ENCODE assay signal across 8 mouse cellular contexts in the genomic region with DNA sequence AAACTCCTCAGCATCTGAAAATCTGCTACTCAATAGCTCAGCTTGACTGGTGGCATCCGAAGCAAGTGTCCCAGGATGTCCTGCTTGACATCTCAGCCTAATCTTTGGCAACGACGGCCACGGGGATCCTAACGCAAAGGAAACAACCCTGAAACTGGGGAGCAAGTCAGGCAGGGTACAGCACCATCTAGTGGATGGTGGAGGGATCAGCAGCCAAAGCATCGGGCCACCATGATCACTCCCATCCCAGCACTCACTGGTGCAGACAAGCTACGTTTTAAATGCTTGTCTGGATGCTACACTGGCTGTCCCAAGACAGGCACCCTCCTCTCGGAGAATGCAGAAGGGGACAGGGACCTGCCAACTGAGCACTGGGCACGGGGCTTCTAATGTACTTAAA. TPM values are rescaled to one million over a fixed set of nuclear protein-coding genes. Genes with fewer than 3 reads are reported as not detected.
DNase-seq lines count a peak whose midpoint lies in the region; ATAC-seq and TF ChIP-seq lines count a peak whose summit lies in the region.

Apol8 (minus strand) TSS at position 156 of the 400 bp plus-strand sequence.

- no peak within 1 kb of the TSS for H3K9ac ChIP-seq in neural tube, embryonic 15.5 days (replicated peaks)

- TF ChIP-seq POLR2A in cortical plate, adult 2 months (IDR thresholded peaks at IDR 0.05; ENCODE audit: extremely low read depth, insufficient read depth, low read length), result no peak

- peak; percentile 43 for DNase-seq in ovary, postnatal 36 days (ENCODE audit: low spot score)
- DNase-seq in ovary, postnatal 10 days (ENCODE audit: low spot score), result no peak
- DNase-seq in WW6 (ENCODE audit: low read depth, low spot score) (peak; percentile 47), liver (peak; percentile 86)
- DNase-seq in induced T-regulatory cell, adult 2 months (ENCODE audit: low read depth), result peak; percentile 86
- no peak for DNase-seq in testis, postnatal 14 days (ENCODE audit: low spot score)

- no peak within 1 kb of the TSS for H3K27ac ChIP-seq in cortical plate, adult 2 months (ENCODE audit: insufficient read depth, low read length)
- H3K27ac ChIP-seq in neural tube, embryonic 15.5 days (replicated peaks), result no peak within 1 kb of the TSS

- H3K4me2 ChIP-seq in neural tube, embryonic 15.5 days, result peak within 1 kb of the TSS; percentile 19; the same call in 1 of the 2 replicates

- H3K4me3 ChIP-seq in cortical plate, adult 2 months (ENCODE audit: insufficient read depth, low read length), result peak within 1 kb of the TSS; percentile 7; the same call in 1 of the 2 replicates
- no peak within 1 kb of the TSS for H3K4me3 ChIP-seq in neural tube, embryonic 15.5 days (replicated peaks)

- H3K36me3 ChIP-seq in neural tube, embryonic 15.5 days, result peaks cover 18% of the 10 kb centered on the region

- no peaks in the 10 kb centered on the region for H3K4me1 ChIP-seq in cortical plate, adult 2 months (ENCODE audit: control insufficient read depth, insufficient read depth, low read length)
- peaks cover 2% of the 10 kb centered on the region; the same call in 1 of the 2 replicates for H3K4me1 ChIP-seq in neural tube, embryonic 15.5 days

- no peak for ATAC-seq in neural tube, embryonic 15.5 days (ENCODE audit: low FRiP score)

- no peaks in the 10 kb centered on the region for H3K9me3 ChIP-seq in neural tube, embryonic 15.5 days (replicated peaks)

- no peaks in the 10 kb centered on the region for H3K27me3 ChIP-seq in neural tube, embryonic 15.5 days (replicated peaks)

- TF ChIP-seq CTCF in cortical plate, adult 2 months (IDR thresholded peaks at IDR 0.05; ENCODE audit: extremely low read depth, insufficient read depth, low read length), result peak; percentile 88

- WGBS in neural tube, embryonic 15.5 days, result 5% methylated on average over 9 of the region's 9 CpGs

RNA-seq across cellular contexts. Expression of gene Apol8, which starts in this region (rescaled TPM):
- polyA plus RNA-seq in cortical plate, adult 2 months (2012; rRNA removed), result 4.8 and 6.2 TPM in 2 replicates
- polyA plus RNA-seq in neural tube, embryonic 15.5 days (2015; fragmentation: Nextera tagmentation; extraction: Ambion mirVana), result 0.19 and 0.49 TPM in 2 replicates

Comparison
In these comparisons a context has a peak if more than half of its experiments do, and no peak if none do; other contexts are left out.
1. DNase-seq: peak in ovary, postnatal 36 days (single experiment), WW6 (single experiment), induced T-regulatory cell, adult 2 months (single experiment) and liver (single experiment); none in ovary, postnatal 10 days (single experiment) and testis, postnatal 14 days (single experiment).